In genomic region chr12:102613411-102613810, GRCm38 (mm10) we compare ENCODE assay signal across 17 mouse cellular contexts. TPM values are rescaled to one million over a fixed set of nuclear protein-coding genes. Genes with fewer than 3 reads are reported as not detected.
DNase-seq lines count a peak whose midpoint lies in the region; ATAC-seq lines count a peak whose summit lies in the region.
"Had no signal": no experiment of that assay in that cellular context is flagged by ENCODE, and none has a peak within 500 bp of the region (broad histone marks: within the 10 kb centered on the region; RNA-seq: fewer than 3 reads in every experiment).

No protein-coding gene starts in this region.

- intact Hi-C loops in left cerebral cortex, postnatal 25 days (cut with DNase I) = no loop called here

- no peak for ATAC-seq in megakaryocyte progenitor cell, adult 5-6 weeks (replicated peaks; ENCODE audit: poor library complexity)
- ATAC-seq: forebrain, embryonic 13.5 days had no signal

- DNase-seq in brain, adult 2 months (ENCODE audit: low read depth, low spot score) = peak; percentile 81
- peak; percentile 66 to 73 for DNase-seq in cerebellum, adult 18-20 months
- DNase-seq in cerebellum, adult 9-11 months = peak; percentile 84
- peak; percentile 61 to 67 for DNase-seq in cerebellum, postnatal 36 days
- no peak for DNase-seq in left cerebral cortex, postnatal 25 days (ENCODE audit: low spot score in 2 of 2)
- no peak for DNase-seq in layer of hippocampus, adult 9-10 months (ENCODE audit: low spot score)
- DNase-seq: adrenal gland, postnatal 10 days; forebrain, postnatal 0 days; gastrocnemius, adult 2 months; gastrocnemius, postnatal 25 days; heart, postnatal 10 days; heart, postnatal 4 days; kidney, adult 11 months had no signal

RNA-seq across cellular contexts. Expression of gene Chga, which starts 58.6 kb away (rescaled TPM):
- total RNA-seq in left cerebral cortex, postnatal 25 days (2021) = 100 to 1,000 TPM; 177 to 186 TPM
- not detected in 2 replicates for total RNA-seq in megakaryocyte progenitor cell, adult 5-6 weeks (2015)
- total RNA-seq in megakaryocyte progenitor cell, adult 5-6 weeks (2017) = not detected in 2 replicates
- total RNA-seq: gastrocnemius, adult 2 months; gastrocnemius, postnatal 25 days; granulocyte monocyte progenitor cell, adult 5-6 weeks; heart, postnatal 10 days; MEL had no signal

Comparison
In these comparisons a context has a peak if more than half of its experiments do, and no peak if none do; other contexts are left out.
1. DNase-seq: peak in brain, adult 2 months (single experiment), cerebellum, adult 18-20 months (2 of 2), cerebellum, adult 9-11 months (single experiment) and cerebellum, postnatal 36 days (2 of 2); none in left cerebral cortex, postnatal 25 days (0 of 2) and layer of hippocampus, adult 9-10 months (single experiment).
2. RNA of gene Chga, which starts 58.6 kb away (total RNA-seq): 177 to 186 TPM in left cerebral cortex, postnatal 25 days; not detected in megakaryocyte progenitor cell, adult 5-6 weeks; every median in the first group is over 100 times any median in the second.